Mouse (Mus musculus): ENCODE data around the gene Khdc1c.
"Not testable (repeated sequence)": the region's sequence is repeated elsewhere in the genome, so short reads cannot be mapped to it uniquely, and the experiment has no call there.

The Khdc1c gene

DNA sequence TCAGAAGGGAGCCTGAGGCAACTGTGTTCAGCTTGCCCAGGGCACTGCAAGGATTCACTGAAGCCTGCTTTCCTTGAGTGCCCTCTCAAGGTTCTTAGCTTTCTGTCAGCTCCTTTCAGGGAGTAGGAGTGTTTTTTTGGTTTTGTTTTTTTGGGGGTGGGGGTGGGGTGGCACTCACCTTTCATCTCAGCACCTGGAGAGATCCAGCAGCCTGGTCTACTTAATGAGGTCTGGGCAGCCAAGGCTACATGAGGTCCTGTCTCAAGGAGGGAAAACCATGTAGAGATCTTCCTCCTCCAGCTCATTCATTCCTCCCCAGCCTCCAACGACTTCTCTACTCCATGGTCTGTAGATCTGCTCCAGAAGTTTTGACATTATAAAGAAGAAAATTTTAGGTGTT, at the start of gene Khdc1c:
Khdc1c (plus strand) TSS at position 301 of the 400 bp plus-strand sequence.
- DNase-seq (ENCODE audit: inconsistent ontology term) = not testable (repeated sequence)

DNA sequence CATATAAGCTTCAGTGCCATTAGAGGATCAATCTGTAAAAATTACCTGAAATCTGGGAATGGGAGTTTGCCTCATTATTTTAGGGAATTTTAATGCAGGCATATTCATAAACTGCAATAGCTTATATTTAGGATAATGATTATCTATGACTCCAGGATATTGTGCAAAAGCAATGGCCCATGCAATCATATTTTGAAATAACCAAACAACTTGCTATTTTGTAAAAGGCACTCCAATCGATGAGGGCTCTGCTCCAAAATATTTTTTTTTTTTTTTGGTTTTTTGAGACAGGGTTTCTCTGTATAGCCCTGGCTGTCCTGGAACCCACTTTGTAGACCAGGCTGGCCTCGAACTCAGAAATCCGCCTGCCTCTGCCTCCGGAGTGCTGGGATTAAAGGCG, 47.9 kb upstream of the Khdc1c start:
- DNase-seq (ENCODE audit: inconsistent ontology term) = not testable (repeated sequence)

DNA sequence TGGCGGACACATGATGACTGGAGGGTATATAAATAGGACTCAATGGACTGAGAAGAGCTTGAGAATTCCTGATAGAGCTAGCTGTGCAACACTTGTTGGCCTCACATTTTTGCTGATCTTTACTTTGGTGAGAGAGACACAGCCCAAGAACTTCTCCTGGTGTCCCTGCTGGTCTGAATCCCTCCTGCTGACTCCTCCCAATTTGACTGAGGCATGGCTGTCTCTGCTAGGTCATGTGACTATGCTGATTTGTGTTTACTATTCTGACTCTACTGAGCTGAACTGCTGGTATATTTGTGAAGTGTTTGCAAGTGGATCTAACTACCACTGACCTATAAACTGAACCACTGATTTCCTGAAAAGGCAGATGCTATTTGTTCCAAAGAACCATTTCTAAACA, 46.5 kb upstream of the Khdc1c start:
- DNase-seq (ENCODE audit: inconsistent ontology term) = no peak

DNA sequence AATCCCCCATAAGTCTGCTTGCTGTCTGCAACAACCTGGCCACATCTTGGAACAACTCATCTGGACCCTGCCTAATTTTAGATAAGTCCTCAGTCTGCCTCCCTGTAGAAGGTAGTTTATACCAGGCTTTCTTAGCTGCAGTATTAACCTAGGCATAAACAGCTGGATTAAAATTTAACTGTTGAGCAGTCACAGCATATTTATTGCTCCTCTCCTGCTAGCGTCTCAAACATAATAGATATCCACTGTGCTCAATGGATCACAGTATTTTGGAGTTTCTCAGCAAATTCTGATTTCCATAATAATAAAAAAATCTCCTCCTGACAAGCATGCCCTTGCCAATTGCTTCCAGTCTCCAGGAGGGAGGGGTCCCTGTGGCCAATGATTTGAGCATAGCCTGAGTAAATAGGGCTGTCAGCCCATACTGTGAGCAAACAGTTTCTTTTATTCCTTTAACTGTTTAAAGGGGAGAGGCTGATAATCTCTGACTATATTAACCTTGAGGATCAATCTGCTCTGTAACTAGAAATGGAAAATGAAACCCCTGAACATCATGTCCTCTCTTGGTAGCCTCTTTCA, 44.0 kb upstream of the Khdc1c start:
- DNase-seq (ENCODE audit: inconsistent ontology term) = no peak

DNA sequence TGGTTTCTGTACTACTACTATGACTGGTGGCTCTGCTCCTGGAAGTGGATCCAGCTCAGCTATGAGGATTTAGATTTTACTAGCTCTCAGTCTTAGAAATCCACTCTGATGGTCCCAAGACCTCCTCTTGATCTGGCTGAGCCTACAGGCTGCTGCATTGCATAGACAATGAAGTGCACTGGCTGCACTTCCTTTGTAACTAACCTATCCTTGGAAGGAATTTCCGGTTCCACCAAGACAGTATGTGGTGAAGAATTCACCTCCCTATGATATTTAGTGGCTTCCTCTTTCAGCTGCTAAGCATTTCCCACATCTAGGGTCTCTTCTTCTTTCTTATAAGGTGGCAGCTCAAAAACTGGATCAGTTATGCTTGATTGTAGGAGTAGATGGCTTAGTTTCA, 43.5 kb upstream of the Khdc1c start:
- no peak for DNase-seq (ENCODE audit: inconsistent ontology term)

DNA sequence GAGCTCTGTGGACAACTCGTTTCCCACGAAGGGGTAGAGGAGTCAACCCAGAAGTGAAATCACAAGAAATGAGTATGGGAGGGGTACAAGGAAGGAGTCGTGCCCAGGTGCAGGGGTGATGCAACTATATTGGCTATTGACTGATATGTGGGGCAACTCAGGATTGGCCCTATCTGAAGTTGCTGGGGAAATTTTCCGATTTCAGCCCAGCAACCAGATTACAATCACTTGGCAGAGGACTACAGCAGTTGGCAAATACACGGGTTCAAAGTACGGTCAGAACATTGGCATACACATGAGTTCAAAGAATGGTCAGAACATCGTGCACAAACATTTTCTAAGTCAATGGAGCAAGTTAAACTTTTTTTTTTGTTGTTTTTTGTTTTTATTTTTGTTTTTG, 41.4 kb upstream of the Khdc1c start:
- DNase-seq (ENCODE audit: inconsistent ontology term) = no peak

DNA sequence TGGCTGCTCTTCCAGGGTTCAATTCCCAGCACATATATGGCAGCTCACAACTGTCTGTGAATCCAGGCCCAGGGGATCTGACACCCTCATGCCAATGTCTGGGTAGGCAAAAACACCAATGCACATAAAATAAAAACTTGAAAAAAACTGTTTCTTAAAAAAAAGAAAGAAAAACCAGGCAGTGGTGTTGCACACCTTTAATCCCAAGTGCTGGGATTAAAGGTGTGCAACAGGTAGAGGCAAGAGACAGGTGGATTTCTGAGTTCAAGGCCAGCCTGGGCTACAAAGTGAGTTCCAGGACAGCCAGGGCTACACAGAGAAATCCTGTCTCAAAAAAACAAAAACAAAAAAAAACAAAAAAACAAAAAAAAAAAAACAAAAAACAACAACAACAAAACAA, 37.0 kb upstream of the Khdc1c start:
- DNase-seq (ENCODE audit: inconsistent ontology term) = not testable (repeated sequence)

DNA sequence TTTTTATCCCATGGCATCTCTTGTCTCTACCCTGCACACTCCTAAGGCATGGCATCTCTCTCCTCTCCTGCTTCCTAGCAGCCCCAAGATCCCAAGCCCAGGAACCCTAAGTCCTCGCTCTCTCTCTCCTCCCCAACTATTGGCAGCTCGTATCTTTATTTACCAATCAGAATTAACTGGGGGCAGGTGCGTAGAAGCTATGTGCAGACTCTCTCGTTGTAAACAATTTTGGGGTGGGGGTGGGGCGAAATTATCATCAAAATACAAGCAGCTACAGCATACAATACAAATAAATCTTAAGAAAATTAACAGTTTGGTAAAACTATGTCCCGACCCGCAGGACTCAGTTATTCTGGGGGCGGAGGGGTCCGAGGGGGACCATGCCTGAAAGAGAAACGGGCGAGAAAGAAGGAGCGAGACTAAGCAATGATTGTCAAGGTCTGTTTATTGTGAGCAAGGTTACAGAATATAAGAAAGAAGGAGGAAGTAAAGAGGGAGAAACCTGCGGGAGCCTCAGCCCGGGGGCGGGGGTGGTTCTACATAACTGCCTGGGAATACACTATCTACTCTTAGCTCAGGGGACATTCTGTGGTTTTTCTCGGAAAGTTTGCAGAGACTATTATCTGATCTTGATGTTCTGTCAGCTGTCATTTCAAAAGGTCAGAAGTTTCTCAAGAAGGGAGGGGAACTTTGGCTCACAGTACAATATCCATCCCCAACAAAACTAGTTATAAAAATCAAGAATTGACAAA, 34.7 kb upstream of the Khdc1c start:
- no peak for DNase-seq (ENCODE audit: inconsistent ontology term)

DNA sequence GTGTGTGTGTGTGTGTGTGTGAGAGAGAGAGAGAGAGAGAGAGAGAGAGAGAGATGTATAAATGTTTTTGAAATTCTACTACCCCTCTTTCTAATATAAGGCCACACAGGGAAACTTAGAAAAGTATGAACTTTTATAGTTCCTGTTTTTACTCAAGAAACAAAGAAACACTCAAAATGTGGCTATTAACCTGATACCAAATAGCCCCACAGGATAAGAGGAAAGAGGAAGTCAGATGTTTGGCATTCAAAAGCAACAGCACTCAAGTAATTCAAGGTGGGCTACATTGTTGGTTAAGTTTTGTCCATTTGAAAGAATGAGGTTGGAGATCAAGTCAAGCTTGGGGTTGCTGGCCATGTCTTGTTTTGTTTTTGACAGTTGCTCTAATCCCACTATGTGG, 32.3 kb upstream of the Khdc1c start:
- DNase-seq (ENCODE audit: inconsistent ontology term) = no peak

DNA sequence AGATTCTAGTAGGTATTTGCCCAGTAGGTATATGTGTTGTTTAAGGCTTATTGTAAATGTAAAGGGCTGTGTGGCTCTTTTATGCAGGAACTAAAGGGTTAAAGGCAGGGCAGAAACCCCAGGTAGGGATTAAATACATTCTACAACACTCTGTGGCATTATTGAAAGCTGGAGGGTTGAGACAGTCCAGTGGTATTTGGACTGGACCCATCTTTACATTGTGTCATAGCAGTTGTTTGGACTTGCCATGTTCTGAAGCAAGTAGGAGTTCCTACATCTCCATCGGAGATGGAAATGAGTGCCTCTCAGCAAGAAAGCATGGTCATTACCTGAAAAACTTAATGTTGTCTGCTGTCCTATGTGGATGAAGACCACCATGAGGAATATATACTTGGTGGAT, 27.4 kb upstream of the Khdc1c start:
- no peak for DNase-seq (ENCODE audit: inconsistent ontology term)

DNA sequence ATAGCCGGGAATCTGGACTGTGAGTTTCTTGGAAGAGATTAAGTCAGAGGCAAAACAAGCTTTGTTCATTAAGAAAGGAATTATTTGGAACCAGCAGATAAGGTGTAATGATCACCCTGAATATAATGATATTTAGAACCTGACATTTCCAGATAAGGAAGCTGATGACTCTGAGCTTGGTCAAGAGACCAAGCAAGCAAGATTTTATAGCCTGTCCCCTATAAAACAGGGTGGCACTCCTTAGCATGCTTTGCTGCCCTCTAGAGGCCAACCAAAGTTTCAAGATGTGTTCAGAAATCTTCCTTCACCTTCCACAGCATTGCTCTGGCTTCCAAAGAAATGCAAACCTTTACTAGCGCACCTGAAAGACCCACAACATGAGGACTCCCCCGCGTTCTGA, 23.9 kb upstream of the Khdc1c start:
- DNase-seq (ENCODE audit: inconsistent ontology term) = peak; percentile 13

DNA sequence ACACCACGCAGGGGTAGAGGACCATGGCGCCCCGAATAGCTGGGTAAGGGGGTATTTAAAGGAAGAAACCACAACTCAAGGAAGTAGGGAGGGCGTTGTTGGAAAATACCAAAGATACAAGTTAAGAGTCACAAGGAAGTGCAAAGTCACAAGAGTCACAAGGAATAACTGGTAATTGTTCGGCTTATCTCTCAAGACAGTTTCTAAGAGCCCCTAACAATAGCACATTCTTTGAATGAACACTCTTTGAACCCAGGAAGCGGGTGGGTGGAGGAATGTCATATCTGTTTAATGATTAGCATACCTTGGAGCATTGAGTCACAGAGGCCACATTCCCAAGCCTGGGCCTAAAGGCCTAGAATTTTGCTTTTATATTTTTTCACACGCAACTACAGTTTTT, 23.4 kb upstream of the Khdc1c start:
- not testable (repeated sequence) for DNase-seq (ENCODE audit: inconsistent ontology term)

DNA sequence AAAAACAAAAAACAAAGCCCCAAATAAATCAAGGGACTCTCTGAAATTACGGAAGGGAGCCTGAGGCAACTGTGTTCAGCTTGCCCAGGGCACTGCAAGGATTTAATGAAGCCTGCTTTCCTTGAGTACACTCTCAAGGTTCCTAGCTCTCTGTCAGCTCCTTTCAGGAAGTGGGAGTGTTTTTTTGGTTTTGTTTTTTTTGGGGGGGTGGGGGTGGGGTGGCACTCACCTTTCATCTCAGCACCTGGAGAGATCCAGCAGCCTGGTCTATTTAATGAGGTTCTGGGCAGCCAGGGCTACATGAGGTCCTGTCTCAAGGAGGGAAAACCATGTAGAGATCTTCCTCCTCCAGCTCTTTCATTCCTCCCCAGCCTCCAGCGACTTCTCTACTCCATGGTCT, 18.8 kb upstream of the Khdc1c start, which contains the start of gene Khdc1a:
Khdc1a (plus strand) TSS at position 301 of the 400 bp plus-strand sequence.
- DNase-seq (ENCODE audit: inconsistent ontology term) = no peak

DNA sequence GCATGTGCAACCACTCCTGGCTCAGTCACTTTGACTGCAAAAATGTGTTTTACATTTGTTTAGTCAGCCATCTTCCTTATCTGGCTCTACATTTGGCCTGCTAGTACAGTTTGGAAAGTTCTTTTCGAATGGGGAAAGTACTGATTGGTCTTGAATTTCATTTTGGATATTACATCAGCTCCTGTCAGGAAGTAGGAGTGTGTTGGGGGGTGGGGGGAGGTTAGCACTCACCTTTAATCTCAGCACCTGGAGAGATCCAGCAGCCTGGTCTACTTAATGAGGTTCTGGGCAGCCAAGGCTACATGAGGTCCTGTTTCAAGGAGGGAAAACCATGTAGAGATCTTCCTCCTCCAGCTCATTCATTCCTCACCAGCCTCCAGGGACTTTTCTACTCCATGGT, 15.1 kb downstream of the Khdc1c start, which contains the start of gene Khdc1b:
Khdc1b (plus strand) TSS at position 301 of the 400 bp plus-strand sequence.
- DNase-seq (ENCODE audit: inconsistent ontology term) = no peak

DNA sequence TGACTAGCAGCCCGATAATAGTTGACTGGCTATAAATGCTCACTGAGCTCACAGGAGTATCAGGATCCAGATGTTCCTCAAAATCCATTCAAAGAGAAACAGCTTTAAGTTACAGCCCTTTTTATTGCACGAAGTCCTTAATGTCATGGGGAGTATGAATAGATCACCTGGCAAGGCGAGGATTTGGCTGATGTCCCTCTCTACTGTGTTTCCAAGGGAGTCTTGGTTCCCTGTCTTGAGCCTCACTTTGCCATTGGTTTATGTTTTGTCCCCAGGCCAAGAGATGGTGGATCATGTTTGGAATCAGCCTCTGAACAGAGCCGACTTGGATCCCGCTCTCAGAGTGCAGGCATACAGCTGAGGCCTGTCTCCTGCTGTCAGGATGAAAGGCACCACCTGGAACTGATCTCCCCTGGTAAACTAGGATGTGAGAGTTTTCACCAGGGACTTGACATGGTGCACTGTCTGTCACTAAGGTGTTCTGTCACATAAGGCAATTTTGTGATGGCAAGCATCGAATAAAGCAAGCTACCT, 23.1 kb downstream of the Khdc1c start:
- no peak for DNase-seq (ENCODE audit: inconsistent ontology term)

DNA sequence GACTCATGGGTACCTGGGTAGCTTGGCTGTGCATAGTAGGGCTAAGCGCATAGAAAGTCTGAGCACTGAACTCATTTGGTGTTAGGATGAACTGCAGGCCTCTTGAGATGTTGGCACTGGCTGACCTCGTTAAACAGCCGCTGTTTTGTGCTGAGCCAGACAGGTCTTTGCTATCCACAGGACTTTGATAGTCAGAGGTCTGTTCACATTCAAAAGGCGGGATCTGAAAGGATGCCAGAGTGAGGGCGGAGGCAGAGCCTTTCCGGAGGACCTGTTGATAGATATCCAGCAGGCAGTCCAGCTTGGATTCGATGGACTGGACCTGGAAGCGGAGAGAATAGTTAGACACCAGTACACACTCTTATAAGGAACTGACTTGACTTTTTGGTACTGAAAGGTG, 34.7 kb downstream of the Khdc1c start:
- no peak for DNase-seq (ENCODE audit: inconsistent ontology term)

DNA sequence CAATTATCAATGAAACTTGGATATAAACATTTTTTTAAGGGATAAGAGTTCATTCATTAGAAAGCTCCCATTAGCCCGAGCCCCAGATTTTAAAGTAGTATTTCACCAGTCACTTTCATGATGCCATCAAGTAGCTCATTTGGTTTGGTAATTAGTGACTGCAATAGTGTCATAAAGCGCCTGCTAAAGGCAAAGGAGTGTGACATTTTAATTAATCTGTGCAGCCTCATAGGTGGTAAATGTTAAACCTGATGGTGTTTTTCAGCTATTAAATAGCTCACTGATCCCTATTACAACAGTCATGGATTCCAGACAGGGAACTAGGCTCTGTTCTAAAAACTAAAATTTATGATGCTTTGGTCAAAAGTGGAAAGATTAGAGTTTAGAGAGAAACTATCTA, 39.1 kb downstream of the Khdc1c start:
- no peak for DNase-seq (ENCODE audit: inconsistent ontology term)

DNA sequence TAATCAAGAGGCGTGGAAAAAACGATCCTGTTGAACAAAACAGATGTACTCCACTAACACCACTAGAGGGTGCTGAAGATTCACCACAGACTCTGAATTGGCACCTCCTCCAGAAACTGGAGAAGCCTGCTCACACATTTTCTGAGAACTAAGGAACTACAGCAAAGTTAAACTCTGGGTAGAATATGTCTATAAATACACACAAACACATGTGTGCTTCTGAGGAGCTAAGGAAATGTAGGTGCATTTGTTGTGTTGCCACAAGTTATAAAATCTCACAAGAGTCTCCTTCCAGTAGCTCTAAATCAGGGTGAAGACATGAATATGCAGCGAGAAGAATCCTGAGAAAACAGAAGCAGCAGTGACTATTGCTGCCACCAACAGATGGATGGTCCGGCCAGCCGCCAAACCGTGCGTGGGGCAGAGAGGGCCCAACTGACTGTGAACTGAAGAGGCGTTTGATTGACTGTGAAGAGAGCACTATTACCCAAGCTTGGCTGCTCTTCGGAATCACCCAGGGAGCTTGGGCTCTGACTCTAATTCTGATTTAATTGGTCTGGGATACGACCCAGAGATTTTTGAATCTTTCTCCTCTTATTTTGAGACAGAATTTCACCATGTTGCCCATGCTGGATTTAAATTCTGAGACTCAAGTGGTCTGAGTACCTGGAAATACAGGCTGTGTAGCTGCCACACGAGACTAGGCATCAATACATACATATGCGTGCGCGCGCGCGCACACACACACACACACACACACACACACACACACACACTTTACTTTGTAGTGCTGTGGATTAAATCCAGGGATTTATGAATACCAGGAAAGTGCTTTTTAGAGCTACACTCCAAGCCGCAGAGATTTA, 43.4 kb downstream of the Khdc1c start:
- peak; percentile 85 for DNase-seq (ENCODE audit: inconsistent ontology term)

DNA sequence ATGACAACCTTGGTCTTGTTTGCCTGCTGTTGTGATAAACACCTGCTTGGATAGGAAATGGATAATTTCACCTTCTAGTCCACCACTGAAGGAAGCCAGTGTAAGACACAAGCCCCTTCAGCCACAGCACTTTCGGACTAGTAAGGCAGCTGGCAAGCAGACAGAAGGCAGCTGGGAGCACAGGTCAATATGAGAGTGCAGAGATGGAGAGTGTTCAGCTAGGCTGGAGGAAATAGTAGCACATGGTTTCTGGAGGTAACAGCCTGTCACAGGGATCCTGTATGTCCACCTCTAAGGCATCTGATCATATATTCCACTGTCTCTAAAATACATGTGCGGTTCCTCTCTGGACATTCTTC, 44.0 kb downstream of the Khdc1c start:
- no peak for DNase-seq (ENCODE audit: inconsistent ontology term)

DNA sequence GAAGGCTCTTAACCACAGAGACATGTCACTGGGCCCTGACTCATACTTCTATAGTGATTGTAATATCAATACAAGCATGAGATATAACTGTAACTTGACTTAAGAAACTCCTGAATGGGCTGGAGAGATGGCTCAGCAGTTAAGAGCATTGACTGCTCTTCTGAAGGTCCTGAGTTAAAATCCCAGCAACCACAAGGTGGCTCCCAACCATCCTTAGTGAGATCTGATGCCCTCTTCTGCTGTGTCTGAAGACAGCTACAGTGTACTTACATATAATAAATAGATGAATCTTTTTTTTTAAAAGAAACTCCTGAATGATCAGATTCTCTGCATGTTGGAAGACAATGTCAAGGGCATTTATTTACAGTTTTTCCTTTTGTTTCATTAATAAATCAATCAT, 51.2 kb downstream of the Khdc1c start:
- peak; percentile 11 for DNase-seq (ENCODE audit: inconsistent ontology term)

Measured in Muller cell, postnatal 12 days (primary cell).